Mouse (Mus musculus) ovary, postnatal 36 days (tissue): Measurements from ENCODE around the gene Cdrt4.
A peak's percentile ranks its signal among the peaks of the same experiment; 100 is the strongest.

Source experiments
- DNase-seq: peaks from one replicate; pipeline ENCODE4 v3.0.0; 2022; ENCODE audit warnings: low spot score, mixed read lengths

The Cdrt4 gene

DNA sequence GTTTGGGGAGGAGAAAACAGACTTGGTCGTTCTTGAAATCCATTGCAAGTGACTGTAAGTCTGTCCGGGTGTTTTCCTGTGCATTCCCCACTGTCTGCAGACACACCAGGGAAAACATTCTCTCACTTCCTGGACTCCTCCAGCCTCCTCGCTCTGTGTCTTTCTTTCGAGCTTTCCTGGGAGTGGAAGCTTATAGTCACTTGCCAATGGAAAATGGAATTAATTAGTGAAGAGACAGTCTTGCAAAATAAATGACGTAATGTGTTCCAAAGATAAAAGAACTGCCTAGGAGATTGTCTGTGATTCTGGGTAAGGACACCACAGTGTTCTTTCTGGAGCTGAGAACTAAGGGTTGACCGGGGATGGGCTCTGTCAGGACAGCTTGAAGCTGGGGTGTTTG, 7.5 kb upstream of the Cdrt4 start:
- DNase-seq, result no peak

- DNase-seq, result no peak
Measured at GRCm38 (mm10) chr11:62945514-62945913, 5.5 kb upstream of the Cdrt4 start.

DNA sequence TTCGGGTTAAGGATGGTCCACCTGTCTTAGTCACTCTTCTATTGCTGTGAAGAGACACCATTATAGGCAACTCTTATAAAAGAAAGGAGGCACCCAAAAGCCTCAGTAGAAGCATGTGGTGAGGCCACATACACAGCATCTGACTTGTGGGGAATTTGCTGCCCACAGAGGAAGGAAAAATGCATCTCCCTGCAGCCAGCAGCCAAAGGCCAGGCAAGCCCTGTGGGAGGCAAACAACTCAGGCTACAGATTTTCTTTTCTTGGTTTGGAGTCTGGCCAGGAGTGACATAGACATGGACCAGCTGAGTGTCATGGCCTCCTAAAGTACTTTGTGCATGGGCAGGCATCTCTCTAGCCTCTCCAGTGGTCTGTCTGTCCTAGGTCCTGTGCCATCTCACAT, 1.4 kb upstream of the Cdrt4 start:
- no peak for DNase-seq

DNA sequence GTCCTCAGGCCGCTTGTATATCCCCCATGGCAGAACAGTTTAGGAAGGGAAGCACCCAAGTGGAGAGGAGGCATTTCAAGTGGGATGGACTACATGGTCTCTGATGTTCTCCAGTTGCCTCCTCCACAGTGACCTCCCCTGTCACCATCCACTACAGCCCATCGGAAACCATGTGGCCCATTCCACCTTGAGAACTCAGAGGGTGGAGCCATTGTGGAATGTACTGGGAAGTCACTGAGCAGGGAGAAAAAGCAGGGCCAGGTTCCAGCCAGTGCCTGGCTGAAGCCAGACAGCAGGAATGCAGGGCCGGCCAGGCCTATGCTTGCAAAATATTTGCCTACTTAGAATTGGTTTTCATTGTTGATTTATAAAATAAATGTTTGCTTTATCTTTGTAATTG, 3.8 kb downstream of the Cdrt4 start:
- DNase-seq, result no peak

GRCm38 (mm10) chr11:62955186-62955585, 4.2 kb downstream of the Cdrt4 start:
- no peak for DNase-seq

GRCm38 (mm10) chr11:62955776-62956175, 4.8 kb downstream of the Cdrt4 start:
- DNase-seq, result no peak

- DNase-seq, result no peak
Measured at GRCm38 (mm10) chr11:62957626-62958180, 6.7 kb downstream of the Cdrt4 start.

DNA sequence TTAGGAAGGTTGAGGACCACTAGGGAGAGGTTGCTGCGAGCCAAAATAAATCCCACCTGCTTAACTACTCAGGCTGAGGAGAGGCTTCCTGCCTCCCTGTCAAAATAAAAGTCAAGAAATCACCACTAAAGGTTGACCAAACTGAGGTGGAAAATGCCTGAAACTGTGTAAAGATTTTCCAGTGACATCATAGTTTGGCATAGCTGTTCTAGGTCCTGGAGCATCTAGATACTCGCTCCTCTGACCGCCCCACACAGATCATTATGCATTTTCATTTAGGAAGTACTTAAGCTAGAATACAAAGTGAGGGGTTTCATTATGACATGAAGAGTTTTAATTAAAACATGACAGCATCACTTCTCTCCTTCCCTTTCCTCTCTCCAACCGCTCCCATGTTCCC, 12.3 kb downstream of the Cdrt4 start:
- DNase-seq, result no peak

GRCm38 (mm10) chr11:62966424-62966764, 15.4 kb downstream of the Cdrt4 start:
- no peak for DNase-seq

DNA sequence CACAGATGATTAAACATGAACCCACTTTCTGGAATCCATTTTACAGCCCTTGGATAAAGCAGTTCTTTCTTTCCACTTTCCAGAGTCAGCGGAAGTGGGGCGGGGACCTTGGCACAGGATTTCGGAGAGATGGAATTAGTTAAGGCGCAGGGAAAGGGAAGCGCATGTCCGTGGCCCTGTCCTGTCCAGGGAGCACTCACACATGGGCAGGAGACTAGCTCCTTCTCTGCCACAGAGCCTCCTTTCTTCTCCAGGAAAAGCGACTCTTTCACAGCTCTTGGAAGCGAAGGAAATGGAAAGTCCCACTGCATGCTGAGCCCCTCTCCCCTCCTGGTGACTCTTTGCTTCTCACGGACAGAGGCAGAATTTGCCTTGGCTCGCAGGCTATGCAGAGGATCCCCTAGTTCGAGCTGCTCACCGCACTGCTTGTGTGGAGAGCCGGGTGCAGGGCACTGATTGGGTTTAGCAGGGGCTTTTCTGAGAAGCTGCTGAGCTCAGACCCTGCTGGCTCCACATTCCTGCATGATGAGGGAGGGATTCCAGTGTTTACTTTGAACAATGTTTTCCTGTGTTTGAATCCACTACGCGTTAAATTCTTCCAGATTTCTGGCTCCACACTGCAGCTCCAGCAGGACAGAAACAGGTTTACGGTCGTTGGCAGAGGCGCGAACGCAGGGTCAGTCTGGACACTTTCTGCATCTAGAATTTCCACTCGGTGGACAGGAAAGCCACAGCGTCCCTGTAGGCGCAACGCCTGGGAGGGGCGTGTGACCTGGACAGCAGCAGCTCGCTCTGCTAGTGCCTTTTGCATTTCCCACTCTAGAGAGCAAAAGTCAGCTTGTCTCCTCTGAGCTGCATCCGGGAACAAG, 16.0 kb downstream of the Cdrt4 start:
- DNase-seq, result peak; percentile 16

DNA sequence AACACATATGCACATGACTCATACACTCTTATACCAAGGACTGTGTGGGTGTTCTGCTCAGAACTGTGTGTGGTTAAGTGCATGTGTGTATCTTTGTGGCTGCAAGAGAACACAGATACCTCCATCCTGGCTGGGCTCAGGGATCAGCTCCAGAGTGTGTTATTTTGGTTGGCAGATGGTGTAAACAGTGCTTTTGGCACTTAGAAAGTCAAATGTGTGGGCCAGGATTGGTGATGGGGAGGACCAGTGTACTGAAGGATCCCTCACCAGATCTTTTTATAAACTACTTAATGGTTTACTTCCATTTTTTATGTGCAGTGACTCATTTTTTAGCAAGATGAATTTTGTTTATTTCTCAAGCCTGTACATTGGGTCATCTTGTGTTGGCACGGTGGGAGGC, 26.2 kb downstream of the Cdrt4 start:
- no peak for DNase-seq

- no peak for DNase-seq
Measured at GRCm38 (mm10) chr11:62978886-62979285, 27.9 kb downstream of the Cdrt4 start.

GRCm38 (mm10) chr11:62981729-62982128, 30.7 kb downstream of the Cdrt4 start:
- no peak for DNase-seq

DNA sequence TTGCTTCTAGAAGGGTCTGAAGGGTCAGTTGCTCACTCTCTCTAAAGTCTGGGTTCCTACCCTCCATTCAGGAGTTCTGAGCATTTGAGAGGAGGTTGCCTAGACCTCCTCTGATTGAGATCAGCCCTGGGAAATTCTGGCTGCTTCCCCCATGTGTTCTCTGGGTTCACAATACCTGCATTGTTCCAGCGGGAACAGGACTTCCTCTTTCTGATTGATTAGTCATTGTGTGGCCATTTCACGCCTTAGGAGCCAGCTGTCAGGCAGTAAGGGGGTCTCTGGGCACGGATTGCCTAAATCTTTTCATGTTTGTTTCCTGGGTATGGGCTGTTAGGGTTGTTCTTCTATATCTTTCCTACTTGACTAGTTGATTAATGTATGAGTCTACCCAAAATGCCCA, 32.8 kb downstream of the Cdrt4 start:
- no peak for DNase-seq

- no peak for DNase-seq
Measured at GRCm38 (mm10) chr11:62984365-62984764, 33.4 kb downstream of the Cdrt4 start.

- DNase-seq, result no peak
Measured at GRCm38 (mm10) chr11:62985075-62985474, 34.1 kb downstream of the Cdrt4 start.

DNA sequence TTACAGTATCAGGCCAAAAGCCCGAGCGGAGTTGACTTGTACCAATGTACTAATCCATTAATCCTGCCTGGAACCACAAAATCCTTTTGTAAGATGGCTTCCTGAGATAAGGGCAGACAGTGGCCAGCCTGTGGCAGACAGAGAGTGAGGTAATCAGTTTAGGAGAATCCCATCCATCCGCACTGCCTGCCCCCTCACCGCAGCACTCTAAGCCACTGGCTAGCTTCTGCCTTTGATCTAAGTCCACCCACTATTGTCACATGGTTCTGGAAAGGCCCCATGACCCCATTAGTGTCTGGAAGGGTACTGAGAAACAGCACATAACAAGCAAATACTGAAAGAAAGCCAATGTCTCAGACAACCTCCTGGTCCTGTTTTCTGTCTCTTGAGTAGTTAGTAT, 35.6 kb downstream of the Cdrt4 start:
- no peak for DNase-seq

DNA sequence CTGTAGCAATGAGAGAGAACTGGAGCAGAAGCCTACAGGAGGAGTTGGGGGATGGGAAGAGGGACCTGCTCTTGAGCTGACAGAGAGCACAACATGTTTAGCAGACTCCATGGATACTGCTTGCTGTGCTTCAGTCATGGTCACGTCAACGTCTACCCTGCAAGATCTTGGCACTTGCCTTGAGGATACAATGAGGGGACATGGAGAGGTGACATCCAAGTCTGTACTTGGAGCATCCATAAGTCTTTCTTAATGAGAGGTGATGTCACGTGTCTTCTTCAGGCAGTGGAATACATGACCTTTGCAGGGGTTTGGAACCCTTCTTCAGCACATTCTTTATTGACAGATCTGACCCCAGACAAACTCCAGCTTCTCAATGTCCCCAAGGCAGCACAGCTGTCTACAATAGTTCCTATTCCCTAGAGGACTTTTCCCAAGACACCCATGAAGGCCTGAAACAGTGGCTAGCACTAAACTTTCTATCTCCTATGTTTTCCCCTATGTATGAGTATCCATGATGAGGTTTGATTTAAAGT, 39.2 kb downstream of the Cdrt4 start:
- DNase-seq, result no peak

- no peak for DNase-seq
Measured at GRCm38 (mm10) chr11:62990811-62991210, 39.8 kb downstream of the Cdrt4 start.

DNA sequence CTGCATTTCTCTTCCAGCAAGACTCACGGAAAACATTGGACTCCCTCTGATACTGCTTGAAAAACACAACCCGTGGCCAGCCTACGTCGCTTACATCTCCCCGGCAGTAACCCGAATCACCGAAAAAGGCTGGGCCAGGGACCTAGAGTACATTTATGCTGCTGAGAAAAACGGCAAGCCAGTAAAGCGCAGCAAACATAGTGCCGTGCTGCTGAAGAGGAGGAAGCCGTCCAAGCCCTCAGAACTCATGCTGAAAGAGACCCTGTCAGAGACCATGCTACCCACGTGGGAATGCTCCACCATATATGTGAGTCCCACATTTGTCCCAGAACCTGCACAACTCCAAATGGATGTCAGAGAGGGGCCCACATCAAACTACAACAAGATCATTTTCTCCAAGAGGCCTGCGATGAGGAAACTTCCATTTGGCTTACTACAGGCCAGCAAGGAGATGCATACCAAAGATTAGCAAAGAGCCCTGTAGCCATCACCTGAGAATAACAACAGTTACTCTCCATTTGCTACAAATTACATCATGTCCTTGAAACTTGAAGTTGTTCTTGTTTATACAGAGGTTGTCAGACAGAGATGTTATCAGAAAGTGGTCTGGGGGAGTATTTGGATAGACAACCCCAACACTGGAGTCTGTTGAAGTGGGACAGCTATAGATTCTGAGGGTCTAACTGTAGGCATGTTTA, 41.7 kb downstream of the Cdrt4 start:
- no peak for DNase-seq

- DNase-seq, result no peak
Measured at GRCm38 (mm10) chr11:62995066-62995754, 44.2 kb downstream of the Cdrt4 start.

GRCm38 (mm10) chr11:62995755-62996521, 44.9 kb downstream of the Cdrt4 start:
- no peak for DNase-seq
